Mouse (Mus musculus) skeletal muscle tissue, adult 2 months (tissue): ENCODE results near the gene Cib2.
A peak's percentile ranks its signal among the peaks of the same experiment; 100 is the strongest.

Experiments used
- DNase-seq: peaks from one replicate; pipeline ENCODE4 v3.0.0-alpha.2; 2012; ENCODE audit warnings: low read depth, low spot score

Cib2 gene

DNA sequence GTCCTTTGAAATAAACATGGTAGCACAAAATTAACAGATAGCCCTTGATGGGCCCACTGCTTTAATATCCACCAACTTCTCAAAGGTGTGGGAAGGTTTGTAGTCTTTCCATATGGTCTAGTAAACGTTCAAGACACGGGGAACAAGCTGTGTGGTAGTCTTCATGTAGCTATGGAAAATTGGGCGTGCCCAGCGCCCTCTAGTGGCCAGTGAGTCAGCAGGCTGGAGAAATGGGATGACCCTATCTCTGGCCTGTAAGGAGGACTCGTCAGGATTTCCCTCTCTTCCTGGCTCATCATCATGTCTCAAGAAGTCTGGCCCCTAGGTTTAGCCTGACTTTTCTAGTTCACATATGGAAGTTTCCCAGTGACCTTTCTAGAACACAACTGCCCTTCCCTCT, 12.5 kb downstream of the Cib2 start:
- DNase-seq, result peak; percentile 45

DNA sequence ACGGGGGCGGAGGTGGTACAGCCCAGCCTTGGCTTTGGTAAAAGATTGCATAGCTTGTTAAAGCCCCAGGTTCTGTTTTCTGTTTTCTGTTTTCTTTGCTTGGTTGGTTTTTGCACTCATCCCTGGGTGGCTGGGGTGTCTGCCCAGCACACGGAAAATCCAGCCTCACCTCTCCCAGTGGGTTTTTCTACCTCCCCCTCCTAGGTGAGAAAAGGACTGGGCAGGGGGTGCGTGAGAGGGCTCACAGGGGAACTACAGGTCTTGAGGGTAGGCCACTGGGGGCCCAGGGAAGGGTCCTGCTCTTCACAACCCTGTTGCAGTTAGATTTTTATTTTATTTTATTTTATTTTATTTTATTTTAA, 15.1 kb downstream of the Cib2 start:
- DNase-seq, result no peak

- DNase-seq, result no peak
Observed at GRCm38 (mm10) chr9:54544212-54544953, 15.6 kb downstream of the Cib2 start.

- no peak for DNase-seq
Observed at GRCm38 (mm10) chr9:54540801-54541200, 19.2 kb downstream of the Cib2 start.

GRCm38 (mm10) chr9:54538684-54539083, 21.3 kb downstream of the Cib2 start, which contains the start of gene Sh2d7:
Gene Sh2d7, plus strand, starts transcription at chr9:54538984.
- DNase-seq, result no peak

- no peak for DNase-seq
Observed at GRCm38 (mm10) chr9:54538244-54538643, 21.8 kb downstream of the Cib2 start.

DNA sequence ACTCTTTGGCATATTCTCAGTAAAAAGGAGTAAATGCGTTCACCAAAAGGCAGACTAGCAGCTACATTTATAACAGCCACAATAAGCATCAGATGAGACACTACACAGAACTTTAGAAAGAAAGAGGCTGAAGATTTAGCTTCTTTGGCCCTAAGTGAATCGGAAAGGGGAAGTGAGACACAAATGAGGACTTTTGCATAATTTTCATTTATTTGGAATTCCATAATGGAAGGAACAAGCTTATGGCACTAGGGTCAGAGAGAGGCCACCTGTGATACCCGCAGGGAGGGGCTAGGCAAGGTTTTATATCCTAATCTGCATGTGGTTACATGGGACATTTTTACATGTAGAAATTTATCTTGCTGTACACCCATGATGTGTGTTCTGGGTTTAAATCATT, 22.5 kb downstream of the Cib2 start:
- DNase-seq, result no peak

- DNase-seq, result no peak
Observed at GRCm38 (mm10) chr9:54537030-54537429, 23.0 kb downstream of the Cib2 start.

- DNase-seq, result no peak
Observed at GRCm38 (mm10) chr9:54536236-54536635, 23.8 kb downstream of the Cib2 start.

GRCm38 (mm10) chr9:54533975-54534374, 26.0 kb downstream of the Cib2 start:
- DNase-seq, result no peak

GRCm38 (mm10) chr9:54532926-54533325, 27.1 kb downstream of the Cib2 start:
- DNase-seq, result no peak

DNA sequence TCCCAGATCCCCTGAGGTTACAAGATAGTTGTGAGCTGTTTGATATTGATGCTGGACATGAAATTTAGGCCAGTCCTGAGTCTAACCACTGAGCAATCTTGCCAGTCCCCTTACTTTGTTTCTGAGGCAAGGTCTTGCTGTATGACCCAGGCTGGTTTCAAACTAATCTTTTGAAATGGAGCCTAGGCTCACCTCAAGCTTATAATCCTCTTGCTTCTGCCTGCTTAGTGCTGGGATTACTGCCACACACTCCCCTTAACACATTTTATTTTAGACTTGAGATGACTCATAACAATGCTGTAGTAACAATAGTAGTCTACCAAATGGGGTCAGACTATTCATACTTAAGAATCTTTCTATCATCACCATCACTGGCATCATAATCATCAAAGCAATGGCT, 28.6 kb downstream of the Cib2 start:
- DNase-seq, result no peak

DNA sequence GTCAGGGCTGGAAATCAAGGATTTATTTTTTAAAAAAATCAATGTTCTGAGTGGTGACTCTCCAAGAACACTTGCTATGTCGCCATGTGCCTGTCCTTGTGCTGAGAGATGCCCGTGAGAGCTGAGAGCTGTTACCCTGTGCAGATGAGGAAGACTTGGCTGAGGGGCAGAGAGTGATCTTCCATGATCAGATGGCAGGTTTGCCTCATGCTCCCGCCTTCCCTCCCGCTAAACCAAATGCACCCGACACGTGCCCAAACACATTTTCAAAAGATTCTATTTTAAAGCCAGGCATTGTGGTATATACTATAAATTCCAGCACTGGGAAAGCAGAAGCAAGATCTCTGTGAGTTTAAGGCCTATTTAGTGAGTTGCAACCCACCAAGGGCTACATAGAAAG, 29.2 kb downstream of the Cib2 start:
- DNase-seq, result no peak

DNA sequence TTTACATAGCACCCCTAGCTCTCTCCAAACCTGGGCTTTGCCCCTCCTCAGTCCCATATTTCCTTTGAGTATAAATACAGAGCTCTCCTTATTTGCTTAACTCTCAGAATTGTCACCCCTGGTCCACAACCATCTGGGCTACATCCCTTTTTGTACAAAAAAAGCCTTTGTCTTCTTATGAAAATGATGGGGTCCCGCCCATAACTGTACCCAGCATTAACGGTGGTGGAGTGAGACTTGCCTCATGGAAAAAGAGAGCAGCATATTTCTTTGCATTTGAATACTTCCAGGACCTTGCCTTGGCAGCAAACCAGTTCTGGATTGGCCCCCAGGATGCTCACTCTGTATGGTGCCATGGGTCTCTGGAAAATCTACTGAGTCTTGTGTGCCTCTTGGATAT, 30.1 kb downstream of the Cib2 start:
- DNase-seq, result no peak

DNA sequence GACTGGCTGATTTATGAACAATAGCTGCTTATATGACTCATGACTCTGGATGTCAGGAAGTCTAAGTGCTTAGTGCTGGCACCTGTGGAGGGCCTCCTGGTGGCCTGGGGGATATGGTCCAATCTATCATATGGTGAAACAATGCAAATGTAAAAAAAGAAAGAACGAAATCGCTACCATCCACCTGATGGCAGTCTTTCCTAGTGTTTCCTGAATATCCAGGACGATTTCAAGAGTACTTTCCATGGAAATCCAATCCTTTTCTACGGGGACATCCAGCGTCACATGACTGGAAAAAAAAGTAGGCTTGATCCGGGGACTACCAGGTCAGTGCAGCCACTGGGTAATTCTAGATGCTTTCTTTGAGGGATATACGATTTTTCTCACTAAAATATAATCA, 32.3 kb downstream of the Cib2 start:
- no peak for DNase-seq

GRCm38 (mm10) chr9:54520286-54520685, 39.7 kb downstream of the Cib2 start:
- no peak for DNase-seq

DNA sequence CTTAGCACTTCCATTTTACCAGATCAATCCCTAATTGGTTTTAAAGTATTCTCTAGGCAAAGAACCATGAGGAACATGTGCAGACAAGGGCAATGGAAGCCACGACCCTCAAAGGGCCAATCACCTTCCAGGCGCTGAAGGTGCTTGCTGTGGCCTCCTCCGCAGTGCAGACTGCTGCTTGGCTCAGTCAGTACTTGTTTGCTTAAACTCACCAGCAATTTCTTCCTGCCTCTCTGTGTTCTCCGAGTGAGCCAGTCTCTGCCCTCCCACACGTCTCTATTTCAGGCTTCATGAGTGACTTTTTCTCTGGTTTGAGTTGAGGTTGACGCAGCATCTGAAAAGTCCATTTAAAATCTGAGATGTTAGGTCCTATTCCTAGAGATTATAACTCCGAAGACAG, 41.1 kb downstream of the Cib2 start:
- no peak for DNase-seq

DNA sequence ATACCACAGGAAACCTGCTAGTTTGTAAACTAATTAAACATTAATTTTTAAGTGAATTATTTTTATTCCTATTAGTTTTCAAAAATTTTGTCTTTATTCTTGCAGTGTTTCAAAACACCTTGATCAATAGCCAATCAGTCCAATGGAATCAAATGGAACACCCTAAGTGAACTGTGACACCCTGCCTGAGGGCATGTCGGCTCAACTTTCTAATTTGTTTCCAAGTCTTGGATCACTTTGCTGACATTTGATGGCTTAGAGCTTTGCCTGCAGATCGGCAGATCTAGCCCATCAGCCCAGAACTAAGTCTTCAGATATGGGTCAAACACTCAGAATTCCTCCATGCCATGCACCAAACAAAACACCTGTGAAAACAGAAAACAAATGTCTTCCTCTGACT, 44.0 kb downstream of the Cib2 start:
- DNase-seq, result no peak

- DNase-seq, result no peak
Observed at GRCm38 (mm10) chr9:54502873-54503272, 57.1 kb downstream of the Cib2 start.

DNA sequence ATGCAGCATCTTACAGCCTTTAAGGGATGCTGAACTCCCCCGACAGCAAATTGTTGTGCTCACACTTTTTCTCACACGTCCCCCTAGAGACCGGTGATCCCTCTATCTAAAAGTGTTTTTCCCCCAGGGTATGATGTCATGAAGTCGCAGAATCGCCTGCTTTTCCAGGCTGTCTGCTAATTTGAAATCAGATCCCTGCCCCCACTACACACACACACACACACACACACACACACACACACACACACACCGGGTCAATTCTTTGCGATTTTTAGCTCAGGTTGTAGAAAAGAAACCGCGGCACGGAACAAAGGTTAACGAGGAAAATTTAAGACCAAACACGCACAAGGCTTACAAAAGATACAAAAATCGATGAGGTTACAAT, 57.9 kb downstream of the Cib2 start:
- DNase-seq, result no peak

- peak; percentile 85 for DNase-seq
Observed at GRCm38 (mm10) chr9:54501453-54502110, 58.4 kb downstream of the Cib2 start, which contains the start of gene Dmxl2. Gene Dmxl2, minus strand, starts transcription at chr9:54501626.

DNA sequence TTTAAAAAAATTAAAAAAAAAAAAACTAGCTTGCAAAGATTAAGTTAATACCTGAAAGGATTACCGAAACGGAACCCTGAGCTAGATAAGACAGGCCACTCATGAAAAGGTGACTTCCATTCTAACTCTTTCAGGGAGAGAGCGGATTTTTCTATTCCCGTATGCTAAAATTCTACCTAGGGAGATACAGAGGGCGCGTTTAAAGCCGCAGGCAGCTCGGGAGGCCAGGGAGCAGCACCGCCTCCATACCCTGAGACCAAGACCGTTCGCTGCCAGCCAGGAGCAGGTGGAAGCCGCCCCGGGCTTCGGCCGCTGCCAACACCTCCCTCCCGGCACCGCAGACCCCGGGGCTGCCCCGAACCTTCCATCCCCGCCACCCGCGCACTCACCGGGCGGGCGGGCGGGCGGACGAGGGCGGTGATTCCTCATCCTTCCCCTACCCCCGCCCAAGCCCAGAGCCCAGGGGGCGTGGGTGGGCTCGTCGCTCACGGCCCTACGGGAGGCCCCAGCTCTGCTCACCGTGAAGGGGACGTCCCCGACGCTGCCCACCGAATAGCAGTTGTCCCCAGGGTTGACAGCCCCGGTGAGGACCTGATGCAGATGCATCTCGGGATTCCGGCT, 59.1 kb downstream of the Cib2 start:
- no peak for DNase-seq

DNA sequence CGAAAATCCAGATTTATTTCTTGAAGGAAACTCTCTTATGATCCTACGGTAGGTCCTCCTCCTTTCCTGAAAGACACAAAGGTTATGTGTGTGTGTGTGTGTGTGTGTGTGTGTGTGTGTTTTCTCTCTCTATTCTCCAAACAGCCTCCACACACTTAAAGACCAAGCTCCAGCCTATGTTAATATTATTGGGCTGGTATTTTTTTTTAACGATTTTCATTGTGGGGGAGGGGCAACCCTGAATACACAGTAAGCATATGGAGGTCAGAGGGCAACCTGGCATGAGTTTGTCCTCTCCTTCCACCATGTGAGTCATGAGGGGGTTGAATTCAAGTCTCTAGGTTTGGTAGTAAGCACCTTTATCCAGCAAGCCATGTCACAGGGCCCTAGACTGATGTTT, 60.2 kb downstream of the Cib2 start:
- no peak for DNase-seq
